Mouse (Mus musculus): Measurements from ENCODE around the gene Psmc2. TPM values are rescaled to one million over a fixed set of nuclear protein-coding genes. Genes with fewer than 3 reads are reported as not detected.

Psmc2 gene
- 149 and 157 TPM in 2 replicates for total RNA-seq (2021)
- long read RNA-seq, partial matches to known transcripts = 186 of 191 reads
- long read RNA-seq, other reads (novel, unspliced or antisense) = 4 of 191 reads

DNA sequence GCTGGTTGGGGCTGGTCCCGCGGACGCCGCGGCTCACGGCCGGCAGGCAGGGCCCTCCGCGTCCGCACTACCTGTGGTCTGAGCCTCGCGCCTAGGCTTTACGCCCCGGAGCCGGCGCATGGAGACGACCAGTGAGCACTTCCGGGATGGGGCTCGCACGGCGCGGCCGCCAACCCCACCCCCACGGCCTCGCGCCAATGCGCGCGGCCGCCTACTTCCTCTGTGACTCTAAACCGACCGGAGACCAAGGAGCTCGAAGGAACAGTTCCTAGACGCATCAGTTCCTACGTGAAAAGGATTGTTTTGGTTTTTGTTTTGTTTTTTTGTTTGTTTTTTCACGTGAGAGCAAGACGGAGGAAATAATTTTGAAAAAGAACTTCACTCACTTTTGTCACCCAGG lies at the start of gene Psmc2, which contains the start of gene Dnajc2:
TSS of gene Psmc2 (plus strand) at position 231 of the 400 bp plus-strand sequence.
TSS of gene Dnajc2 (minus strand) at position 199 of the 400 bp plus-strand sequence.
- peak; percentile 90 for DNase-seq

DNA sequence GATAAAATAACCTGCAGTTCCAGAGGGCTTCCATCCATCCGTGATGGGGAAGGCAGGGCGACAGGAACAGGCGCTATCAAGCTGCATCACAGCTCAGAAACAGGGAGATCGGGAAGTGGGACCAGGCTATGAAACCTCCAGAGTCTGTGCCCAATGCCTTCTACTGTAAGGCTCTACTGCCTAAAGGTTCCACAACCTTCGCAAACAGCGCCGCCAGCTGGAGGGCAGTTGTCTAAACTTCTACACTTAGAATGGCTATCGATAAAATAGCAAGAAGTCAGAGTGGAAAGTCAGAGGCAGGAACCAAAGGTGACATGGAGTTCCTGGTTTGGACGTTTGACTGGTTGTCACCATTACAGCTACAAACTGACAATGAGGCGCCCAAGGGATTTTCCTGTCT lies 49.5 kb upstream of the Psmc2 start:
- peak; percentile 91 for DNase-seq

DNA sequence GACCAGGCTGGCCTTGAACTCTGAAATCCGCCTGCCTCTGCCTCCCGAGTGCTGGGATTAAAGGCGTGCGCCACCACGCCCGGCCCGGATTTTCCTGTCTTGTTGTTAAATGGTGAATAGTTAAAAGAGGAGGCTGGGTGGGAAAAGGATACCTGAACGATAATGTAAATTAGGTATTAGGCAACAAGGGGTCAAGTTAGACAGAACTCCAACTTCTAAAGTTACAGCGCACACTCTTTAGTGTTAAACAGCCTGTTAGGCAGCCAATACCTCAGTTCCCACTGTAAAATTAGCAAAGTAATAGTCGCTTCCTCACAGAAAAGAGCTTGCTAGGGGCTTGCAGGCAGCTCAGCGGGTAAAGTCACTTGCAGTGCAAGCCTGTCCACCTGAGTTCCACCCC lies 49.0 kb upstream of the Psmc2 start:
- DNase-seq = no peak

DNA sequence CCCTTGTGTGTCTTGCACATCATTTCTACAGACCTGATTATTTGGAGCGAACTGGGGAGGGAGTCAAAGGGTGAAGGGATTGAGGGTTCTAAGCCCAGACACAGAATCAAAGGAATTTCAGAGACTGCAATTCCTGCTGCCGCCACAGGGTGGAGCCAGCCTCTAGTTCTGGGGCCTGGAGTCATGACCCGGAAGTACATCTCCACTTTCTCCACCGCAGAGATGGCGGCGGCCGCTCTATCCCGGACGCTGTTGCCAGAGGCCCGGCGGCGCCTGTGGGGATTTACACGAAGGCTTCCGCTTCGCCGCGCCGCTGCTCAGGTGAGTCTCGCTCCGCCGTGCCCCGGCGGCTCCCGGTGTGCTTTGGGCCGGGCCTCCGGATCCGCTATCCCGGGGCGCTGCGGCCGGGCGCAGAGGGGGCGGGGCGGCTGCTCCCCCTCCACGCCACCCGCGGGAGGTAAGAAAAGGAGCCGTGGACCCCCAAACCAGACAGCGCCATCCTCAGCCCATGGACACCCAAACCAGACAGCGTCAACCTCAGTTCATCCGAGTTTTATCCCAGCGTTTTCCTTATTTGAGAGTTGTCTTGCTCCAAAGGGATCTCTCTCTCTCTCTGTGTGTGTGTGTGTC lies 48.0 kb upstream of the Psmc2 start, which contains the start of gene Pmpcb:
TSS of gene Pmpcb (plus strand) at position 186 of the 630 bp plus-strand sequence.
- peak; percentile 82 for DNase-seq

DNA sequence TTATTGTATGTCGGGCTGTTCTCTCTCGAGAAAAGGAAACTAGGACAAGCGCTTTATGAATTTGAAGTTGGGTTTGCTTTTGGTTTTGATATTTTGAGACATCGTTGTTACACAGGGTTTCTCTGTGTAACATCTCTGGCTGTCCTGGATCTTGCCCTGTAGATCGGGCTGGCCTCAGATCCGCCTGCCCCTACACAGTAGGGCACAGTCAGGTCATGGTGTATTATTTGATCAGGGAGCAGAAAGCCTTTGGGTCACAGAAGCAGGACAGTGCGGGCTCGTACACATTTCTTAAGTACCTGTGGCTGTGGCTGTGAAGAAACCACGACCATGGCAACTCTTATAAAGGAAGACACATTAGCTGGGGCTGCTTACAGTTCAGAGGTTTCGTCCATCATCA lies 47.5 kb upstream of the Psmc2 start:
- DNase-seq = no peak

DNA sequence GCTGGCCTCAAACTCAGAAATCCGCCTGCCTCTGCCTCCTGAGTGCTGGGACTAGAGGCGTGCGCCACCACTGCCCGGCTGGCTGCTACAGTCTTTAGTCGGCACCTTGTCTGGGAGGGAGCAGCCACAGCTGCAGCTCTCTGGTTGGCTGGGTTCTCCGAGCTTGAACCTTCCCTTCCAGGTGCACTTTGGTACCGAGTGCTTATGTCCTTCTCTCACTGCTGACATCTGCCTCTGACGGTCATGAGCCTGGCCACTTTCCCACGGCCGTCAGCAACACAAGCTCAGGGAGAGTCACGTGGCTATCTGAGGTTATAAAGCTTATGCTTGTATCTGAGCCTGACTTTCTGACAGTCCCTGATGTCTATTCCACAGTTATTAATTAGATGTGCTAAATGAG lies 46.0 kb upstream of the Psmc2 start:
- no peak for DNase-seq

DNA sequence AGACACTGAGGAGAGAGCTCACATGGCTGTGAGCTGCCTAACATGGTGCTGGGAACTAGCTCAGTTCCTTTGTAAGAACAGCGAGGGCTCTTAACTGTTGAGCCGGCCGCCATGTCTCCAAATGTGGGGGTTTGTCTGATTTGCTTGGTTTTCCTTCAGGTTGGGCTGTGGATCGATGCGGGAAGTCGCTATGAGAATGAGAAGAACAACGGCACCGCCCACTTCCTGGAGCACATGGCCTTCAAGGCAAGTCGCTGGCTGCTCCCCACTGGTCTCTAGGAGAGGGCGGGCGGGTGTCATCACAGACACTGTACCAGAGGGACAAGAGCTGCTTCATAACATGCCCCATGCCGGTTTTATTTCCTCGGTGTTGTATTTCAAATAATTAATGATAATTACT lies 45.2 kb upstream of the Psmc2 start:
- no peak for DNase-seq

DNA sequence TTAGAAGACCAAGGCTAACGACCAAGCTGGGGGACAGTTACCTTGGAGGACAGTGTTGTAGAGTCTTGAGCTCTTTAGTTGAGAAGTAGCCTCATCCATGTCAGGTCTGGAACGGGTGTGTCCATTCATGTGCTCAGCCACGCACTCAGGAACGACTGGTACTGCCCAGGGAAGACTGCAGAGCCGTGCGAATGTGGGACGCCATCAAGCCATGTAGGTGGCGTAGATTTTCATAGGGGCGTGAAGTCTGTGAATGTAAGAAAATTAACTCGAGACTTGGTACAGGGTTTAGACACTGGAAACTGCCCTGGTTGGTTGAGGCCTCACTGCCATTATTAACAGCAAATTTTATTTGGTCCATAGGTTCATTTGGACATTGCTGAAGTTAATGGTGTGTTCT lies 41.5 kb upstream of the Psmc2 start:
- DNase-seq = no peak

DNA sequence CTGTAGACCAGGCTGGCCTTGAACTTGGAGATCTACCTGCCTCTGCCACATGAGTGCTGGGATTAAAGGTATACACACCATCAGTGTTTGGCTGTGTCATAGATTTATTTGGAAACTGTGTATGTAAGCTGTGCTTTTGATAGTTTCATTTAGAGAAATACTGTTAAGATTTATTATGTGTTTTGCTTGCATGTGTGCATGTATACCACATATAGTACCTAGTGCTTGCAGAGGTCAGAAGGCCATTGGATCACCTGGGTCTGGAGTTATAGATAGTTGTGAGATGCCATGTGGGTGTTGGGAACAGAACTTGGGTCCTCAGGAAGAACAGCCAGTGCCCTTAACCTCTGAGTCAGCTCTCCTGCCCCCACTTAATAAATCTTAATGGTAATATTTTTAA lies 40.4 kb upstream of the Psmc2 start:
- no peak for DNase-seq

DNA sequence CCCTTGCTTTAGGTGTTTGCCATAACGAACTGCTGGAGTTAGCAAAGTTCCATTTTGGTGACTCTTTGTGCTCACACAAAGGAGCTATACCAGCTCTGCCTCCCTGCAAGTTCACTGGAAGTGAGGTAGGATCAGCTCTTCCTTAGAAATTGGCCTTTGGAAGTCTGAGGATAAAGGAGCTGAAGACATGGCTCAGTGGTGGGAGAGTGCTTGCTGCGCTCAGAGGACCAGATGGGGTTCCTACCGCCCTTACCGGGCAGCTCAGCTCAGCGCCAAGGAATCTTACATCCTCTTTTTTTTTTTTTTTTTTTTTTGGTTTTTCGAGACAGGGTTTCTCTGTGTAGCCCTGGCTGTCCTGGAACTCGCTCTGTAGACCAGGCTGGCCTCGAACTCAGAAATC lies 39.1 kb upstream of the Psmc2 start:
- no peak for DNase-seq

DNA sequence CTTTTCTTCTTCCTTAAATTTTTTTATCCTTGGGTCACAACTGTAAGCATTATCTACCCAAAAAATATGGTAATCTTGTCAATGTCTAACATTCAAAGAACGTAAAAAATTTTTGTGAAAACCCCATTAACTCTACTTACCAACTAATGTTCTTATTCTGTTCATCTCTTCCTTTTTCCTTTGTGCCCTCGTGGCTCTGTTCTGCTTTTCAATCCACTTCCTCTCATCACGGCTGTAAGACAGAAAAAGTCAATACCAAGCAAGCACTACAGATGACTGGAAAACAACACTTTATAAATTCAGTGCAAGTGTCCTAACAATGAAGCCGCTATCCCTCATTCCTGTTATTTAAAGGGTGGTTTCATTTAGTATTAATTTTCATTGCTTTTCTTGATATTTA lies 16.6 kb upstream of the Psmc2 start:
- no peak for DNase-seq

DNA sequence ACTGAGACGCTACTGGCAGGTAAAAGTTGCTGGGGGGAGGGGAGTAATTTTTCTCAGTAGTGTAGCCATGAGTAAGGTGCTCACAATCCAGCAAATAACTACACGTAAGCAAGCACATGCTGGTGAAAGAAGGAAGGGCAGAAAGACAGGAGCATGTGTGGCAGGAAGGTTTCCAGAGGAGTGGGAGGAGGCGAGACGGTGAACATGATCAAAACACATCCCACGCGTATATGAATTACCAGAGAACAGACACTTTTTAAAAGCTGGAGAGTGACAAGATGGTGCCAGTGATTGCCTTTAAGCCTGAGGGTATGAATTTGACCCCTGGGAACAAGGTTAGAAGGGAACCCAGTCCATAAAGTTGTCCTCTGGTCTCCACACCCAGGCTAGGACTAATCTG lies 15.2 kb upstream of the Psmc2 start:
- no peak for DNase-seq

DNA sequence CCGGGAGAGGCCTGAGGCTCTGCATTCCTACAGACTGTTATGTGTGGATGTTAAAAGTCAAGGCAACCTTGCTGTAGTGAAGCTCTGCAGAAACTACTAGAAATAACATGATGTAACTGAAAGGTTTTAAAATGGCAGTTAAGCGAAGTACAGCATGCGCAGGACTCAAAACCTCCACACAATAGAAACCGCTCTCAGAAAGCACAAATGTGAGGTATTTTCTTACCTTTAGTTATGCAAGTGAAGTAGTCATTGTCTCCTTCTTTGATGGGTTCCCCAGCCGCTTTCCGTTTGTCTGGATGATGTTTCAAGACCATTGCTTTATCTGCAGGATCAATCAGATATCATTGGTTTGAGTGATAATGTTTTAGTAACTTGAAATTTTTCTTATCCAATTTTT lies 8.6 kb upstream of the Psmc2 start:
- DNase-seq = no peak

DNA sequence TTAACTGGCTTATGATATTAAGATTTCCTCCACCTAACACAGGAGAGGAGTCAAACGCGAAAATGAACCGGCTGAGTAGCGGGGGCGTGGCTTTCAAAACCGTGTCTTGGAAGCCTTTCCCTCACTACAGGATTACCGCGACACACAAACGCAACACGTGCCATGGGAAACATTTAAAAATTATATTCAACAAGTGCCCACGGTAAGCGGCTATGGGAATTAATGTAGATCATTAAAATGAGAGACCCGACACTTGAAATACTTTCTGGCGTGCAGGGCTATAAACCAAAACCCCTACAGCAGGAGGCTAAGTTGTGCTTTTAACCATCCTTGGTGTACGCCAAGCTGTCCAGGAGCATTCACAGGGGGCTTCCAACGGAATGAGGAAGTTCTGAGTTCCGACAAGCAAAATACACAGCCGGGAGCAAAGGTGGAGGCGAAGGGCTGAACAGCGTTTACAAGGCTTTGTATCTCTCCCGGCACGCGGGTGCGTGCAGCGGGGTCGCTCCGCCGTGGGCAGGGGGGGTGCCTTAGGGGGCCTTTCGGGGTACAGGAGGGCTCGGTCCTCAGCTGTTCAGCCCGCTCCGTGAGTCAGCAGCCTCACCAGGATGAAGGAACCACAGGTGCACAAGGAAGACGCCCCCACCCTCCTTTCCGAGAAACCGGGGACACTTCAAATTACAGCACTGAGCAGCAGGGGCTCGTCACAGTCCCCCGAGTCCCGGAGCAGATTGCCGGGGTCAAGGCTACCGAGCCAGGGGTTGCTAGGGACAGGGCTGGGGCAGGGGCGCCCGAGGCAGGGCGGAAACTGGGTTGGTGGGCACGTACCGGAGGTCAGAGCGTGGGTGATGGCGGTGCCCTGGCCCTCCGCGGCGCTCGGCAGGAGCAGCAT lies 676 bp upstream of the Psmc2 start:
- DNase-seq = peak; percentile 24

DNA sequence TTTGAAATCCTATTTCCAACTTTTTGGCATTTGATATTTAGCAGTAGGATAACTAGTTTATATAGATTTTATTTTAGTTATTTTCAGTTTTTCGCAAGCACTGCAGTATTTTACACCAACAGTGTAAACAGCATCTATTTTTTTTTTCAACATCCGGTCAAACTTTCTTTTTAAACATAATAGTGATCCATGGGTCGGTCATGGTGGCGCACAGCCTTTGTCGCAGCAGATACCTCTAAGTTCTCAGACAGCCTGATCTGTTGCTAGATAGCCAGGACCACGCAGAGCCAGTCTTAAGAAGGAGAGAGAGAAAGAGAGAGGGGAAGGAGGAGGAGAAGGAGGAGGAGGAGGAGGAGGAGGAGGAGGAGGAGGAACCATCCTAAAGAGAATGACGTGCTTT lies 693 bp downstream of the Psmc2 start:
- DNase-seq = no peak

DNA sequence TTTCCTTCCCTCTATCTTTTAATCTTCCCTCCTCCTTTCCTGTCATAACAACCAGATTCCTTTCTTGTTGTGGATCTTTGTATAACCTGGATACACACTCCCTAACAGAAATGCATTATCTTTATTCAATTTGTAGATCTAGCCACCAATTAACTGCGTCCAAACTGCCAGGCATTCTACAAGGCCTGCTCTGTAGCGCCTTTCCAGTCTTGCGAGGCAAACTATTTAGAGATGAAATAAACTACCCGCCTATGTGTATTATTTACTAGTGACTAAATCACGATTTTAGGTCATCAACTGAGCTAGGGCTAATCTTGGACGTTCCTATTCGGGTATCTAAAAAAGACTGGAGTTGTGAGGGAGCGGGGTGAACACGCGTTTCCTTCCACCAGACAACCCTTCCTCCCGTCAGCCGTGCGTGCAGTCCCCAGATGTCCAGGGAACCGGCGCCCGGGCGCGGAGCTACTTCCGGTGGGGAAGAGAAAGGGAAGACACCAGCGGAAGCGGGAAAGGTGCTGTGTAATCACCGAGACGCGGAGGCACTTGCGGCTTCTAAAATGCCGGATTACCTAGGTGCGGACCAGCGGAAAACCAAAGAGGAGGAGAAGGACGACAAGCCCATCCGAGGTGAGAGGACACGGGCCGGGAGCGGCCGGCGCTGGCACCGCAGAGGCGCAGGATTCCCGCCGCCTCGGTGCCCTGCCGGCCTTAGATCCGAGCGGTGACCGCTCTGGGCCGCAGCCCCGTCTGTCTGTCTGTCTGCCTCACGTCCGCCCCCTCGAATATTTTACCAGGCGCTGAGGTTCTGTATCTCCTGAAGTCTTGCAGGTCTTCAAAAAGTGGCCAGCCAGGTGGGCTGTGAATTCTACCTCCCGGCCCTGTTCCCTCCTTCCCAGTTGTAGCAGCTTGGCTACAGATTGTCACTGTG lies 1.4 kb downstream of the Psmc2 start:
- DNase-seq = peak; percentile 90

DNA sequence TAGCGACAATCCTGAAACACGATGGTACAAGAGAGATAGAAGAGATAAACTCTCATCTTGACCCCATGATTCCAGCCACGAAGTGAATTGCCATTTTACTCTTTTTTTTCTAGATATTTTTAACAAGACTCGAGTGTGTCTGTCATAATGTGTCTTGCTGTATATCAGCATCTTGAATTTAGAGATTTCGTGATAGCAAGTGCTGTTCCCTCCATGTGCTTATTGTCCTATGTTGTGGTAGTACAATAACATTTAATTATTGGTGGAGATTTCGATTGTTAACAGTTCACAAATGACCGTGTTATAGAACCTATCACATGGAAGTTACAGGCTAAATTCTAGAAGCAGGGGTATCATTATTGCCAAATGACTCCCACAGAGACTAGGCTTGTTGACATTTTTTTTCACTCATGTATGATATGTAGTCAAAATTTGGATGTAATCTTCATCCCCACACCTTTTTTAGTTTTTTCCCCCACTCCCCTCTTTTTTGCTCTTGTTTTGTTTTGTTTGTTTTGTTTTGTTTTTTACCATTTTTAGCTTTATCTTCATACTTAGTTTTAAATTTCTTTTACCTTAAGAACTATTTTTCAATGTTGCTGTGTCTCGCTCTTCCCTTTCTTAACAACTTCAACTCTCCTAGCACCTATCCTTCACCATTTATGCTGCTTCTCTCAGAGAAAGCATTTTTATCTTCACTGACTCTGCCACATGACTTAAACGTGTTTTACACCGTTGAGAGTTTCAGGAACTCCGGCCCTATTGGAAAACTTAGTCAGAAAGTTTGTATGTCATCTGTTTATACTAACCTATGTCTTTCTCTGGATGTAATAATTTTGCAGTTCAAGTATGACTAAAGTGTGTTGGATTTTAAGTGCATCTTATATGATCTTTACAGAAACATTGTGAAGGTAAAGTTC lies 2.4 kb downstream of the Psmc2 start:
- DNase-seq = no peak

DNA sequence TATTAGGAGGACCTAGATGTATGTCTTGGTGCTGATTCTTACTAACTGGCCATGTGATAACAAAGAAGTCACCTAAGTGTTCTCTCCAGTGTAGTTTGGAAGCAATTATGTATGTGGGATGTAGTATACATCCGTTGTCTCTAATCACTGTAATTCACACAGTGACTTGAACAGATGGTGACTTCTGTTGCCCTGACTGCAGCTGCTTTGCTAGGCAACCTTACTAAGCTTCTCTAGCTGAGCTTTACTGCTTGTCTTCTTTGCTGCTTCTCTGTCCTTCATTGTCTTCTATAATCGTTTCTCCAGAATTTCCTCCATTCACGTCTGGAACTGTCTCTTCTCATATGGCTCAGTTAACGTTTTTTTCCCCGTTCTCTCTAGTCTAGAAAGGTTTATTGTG lies 4.0 kb downstream of the Psmc2 start:
- no peak for DNase-seq

DNA sequence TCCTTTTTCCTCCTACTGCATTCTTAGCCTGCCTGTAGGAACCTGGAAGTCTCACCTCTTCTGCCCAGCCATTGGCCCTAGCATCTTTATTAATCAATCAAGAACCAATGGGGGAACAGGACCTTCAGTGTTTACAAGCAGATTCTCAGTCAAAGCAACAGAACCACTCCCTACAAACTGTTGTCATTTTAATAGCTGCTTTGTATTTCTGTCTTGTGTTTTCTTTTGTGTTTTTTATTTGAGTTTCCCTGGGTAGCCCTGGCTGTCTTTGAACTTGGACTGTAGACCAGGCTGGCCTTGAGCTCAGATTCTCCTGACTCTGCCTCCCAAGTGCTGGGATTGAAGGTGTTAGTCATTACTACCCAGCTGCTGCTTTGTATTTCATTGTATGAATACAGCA lies 7.1 kb downstream of the Psmc2 start:
- no peak for DNase-seq

DNA sequence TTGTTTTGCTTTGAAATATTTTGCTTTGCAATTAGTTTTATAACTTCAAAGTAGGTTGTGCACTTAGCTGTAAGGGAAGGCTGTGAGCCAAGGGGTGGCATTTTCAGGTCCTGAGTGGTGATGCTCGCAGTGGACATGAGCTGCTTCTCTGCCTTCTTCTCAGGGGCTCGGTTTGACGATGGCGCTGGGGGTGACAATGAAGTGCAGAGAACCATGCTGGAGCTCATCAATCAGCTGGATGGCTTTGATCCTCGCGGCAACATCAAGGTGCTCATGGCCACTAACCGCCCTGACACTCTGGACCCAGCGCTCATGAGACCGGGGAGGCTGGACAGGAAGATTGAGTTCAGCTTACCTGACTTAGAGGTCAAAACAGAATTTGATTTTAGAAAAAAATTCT lies 17.8 kb downstream of the Psmc2 start:
- DNase-seq = no peak

DNA sequence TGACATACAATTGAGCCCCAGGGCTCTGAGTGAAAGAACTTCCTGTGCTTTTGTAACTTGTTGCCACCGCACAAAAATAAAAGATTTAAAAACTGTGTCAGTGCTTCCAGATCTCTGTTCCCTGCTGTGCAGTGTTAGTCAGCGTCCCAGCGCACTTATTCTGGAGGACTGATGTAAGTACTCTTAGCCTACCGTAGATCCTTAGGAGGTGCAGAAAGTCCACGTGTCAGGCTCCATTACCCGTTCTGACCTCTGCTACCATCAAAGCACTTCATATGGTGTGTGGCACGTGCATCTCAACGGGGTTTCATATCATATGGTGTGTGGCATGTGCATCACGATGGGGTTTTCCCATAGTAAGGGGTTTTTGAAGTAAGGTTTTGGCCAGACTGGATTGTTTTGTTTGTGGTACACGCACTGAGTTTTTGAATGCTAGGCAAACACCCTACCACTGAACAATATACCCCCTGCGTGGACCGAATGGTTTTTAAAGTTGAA lies 18.7 kb downstream of the Psmc2 start:
- DNase-seq = no peak
